Mouse (Mus musculus): ENCODE results near the gene Tmprss11e. TPM values are rescaled to one million over a fixed set of nuclear protein-coding genes. Genes with fewer than 3 reads are reported as not detected.

Gene Tmprss11e
- polyA plus RNA-seq (2016; fragmentation: Nextera tagmentation; extraction: Ambion mirVana), result not detected in 2 replicates

DNA sequence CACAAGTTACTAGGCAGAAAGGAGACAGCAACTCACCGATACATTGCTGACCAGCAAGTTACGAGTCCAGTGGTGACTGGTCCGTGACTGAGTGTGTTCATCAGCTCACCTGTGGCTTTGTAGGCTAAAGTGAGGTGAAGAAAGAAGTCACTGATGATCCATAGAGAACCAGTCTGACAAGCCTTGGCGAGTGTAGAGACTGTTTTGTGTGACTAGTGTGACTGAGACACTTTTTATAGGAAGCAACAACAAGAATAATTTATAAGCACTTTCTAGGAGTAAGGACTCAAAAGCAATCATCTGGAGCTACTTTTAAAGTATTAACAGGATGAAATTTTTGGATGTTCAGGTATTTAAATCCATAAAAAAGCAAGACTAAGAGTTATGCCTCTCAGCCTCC lies at the start of gene Tmprss11e:
Gene Tmprss11e (minus strand): TSS at position 101 of the 400 bp plus-strand sequence.
- no peaks in the 10 kb centered on the region for H3K4me1 ChIP-seq (replicated peaks)
- 85% methylated on average over 4 of the region's 4 CpGs for WGBS

GRCm38 (mm10) chr5:86792807-86793206 lies 47.2 kb upstream of the Tmprss11e start:
- no peaks in the 10 kb centered on the region for H3K9me3 ChIP-seq
- no peak overlapping the region for H3K4me3 ChIP-seq
- no peak for DNase-seq (ENCODE audit: low spot score)
- H3K4me1 ChIP-seq (replicated peaks), result no peaks in the 10 kb centered on the region
- H3K27me3 ChIP-seq (ENCODE audit: insufficient read depth, poor library complexity, severe bottlenecking), result no peaks in the 10 kb centered on the region
- WGBS, result 77% methylated on average over 8 of the region's 8 CpGs
- no peak overlapping the region for H3K27ac ChIP-seq
- no peaks in the 10 kb centered on the region for H3K36me3 ChIP-seq

More for the DNA sequence above, at the start of gene Tmprss11e:
- Histone ChIP-seq H3K36me3 (no peaks in the 10 kb centered on the region), H3K9me3 (no peaks in the 10 kb centered on the region), H3K27ac (no peak within 1 kb of the TSS), H3K4me3 (no peak within 1 kb of the TSS), H3K27me3 (ENCODE audit: insufficient read depth, poor library complexity, severe bottlenecking) (no peaks in the 10 kb centered on the region)
- DNase-seq (ENCODE audit: low spot score), result no peak

DNA sequence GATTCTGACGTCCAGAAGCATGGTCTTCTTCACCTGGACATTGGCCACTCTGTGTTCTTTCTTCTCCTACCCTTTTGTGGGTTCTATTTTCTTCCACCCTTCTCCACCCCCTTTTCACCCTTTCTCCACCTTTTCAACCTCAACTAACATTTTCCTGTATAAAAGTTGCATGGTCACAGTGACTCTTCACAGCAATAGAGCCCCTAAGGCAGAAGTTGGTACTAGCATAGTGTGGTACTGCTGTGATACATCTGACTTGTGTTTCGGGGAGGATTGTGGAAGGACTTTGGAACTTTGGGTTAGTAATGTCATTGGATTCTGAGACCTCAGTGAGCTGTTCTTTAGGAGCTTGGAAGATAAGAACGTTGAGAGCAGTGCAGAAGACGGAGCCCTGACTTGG lies 46.6 kb upstream of the Tmprss11e start:
- Histone ChIP-seq H3K4me1 (replicated peaks) (no peaks in the 10 kb centered on the region), H3K36me3 (no peaks in the 10 kb centered on the region), H3K27ac (no peak overlapping the region), H3K4me3 (no peak overlapping the region), H3K27me3 (ENCODE audit: insufficient read depth, poor library complexity, severe bottlenecking) (no peaks in the 10 kb centered on the region), H3K9me3 (no peaks in the 10 kb centered on the region)
- 71% methylated on average over 4 of the region's 4 CpGs for WGBS
- no peak for DNase-seq (ENCODE audit: low spot score)

GRCm38 (mm10) chr5:86789954-86790353 lies 44.3 kb upstream of the Tmprss11e start:
- Histone ChIP-seq H3K4me3 (no peak overlapping the region), H3K9me3 (no peaks in the 10 kb centered on the region), H3K4me1 (replicated peaks) (no peaks in the 10 kb centered on the region), H3K36me3 (no peaks in the 10 kb centered on the region), H3K27ac (no peak overlapping the region), H3K27me3 (ENCODE audit: insufficient read depth, poor library complexity, severe bottlenecking) (no peaks in the 10 kb centered on the region)
- WGBS, result 71% methylated on average over 2 of the region's 2 CpGs
- DNase-seq (ENCODE audit: low spot score), result no peak

DNA sequence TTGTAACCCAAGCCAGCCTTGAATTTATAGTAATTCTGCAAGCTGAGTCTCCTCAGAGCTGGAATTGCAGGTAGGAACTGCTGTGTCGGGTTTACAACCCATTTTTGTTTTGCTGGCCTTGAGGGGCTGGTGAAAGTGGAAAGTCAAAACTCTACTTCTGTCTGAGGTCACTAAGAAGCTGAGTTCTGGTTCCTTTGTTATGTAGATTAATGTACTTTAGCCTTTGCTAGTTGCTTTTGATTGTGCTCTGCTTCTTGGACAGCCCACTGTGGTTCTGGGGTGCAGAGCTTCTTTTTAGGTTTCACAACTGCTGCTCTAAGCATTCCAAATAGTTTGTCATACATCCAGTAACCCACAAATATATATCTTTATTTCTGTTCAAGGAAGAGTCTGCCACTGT lies 41.2 kb upstream of the Tmprss11e start:
- H3K27me3 ChIP-seq (ENCODE audit: insufficient read depth, poor library complexity, severe bottlenecking), result no peaks in the 10 kb centered on the region
- H3K9me3 ChIP-seq, result no peaks in the 10 kb centered on the region
- 50% methylated on average over 1 of the region's 1 CpGs for WGBS
- no peak overlapping the region for H3K4me3 ChIP-seq
- H3K36me3 ChIP-seq, result no peaks in the 10 kb centered on the region
- no peak for DNase-seq (ENCODE audit: low spot score)
- H3K27ac ChIP-seq, result no peak overlapping the region
- no peaks in the 10 kb centered on the region for H3K4me1 ChIP-seq (replicated peaks)

DNA sequence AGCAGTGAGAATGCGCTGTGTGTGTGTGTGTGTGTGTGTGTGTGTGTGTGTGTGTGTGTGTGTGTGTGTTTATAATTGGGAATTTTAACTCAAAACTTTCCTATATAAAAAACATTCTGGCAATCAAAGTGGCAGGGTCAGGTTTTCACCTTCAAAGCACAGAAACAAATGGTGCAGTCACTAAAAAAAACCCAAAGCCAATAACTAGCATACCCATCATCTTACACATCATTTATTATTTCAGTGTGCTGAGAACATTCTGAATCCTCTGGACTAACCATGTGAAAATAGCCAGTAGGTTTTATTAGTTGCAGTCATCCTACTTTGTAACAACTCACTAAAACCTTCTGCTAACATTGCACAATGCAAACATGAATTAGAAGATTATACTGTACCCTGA lies 38.6 kb upstream of the Tmprss11e start:
- Histone ChIP-seq H3K27ac (no peak overlapping the region), H3K9me3 (no peaks in the 10 kb centered on the region), H3K4me3 (no peak overlapping the region), H3K4me1 (replicated peaks) (no peaks in the 10 kb centered on the region), H3K27me3 (ENCODE audit: insufficient read depth, poor library complexity, severe bottlenecking) (no peaks in the 10 kb centered on the region), H3K36me3 (no peaks in the 10 kb centered on the region)
- no peak for DNase-seq (ENCODE audit: low spot score)
- 95% methylated on average over 1 of the region's 1 CpGs for WGBS

GRCm38 (mm10) chr5:86783059-86783458 lies 37.4 kb upstream of the Tmprss11e start:
- Histone ChIP-seq H3K36me3 (no peaks in the 10 kb centered on the region), H3K27me3 (ENCODE audit: insufficient read depth, poor library complexity, severe bottlenecking) (no peaks in the 10 kb centered on the region), H3K4me1 (replicated peaks) (no peaks in the 10 kb centered on the region), H3K4me3 (no peak overlapping the region), H3K9me3 (no peaks in the 10 kb centered on the region), H3K27ac (no peak overlapping the region)
- no peak for DNase-seq (ENCODE audit: low spot score)
- 72% methylated on average over 8 of the region's 8 CpGs for WGBS

DNA sequence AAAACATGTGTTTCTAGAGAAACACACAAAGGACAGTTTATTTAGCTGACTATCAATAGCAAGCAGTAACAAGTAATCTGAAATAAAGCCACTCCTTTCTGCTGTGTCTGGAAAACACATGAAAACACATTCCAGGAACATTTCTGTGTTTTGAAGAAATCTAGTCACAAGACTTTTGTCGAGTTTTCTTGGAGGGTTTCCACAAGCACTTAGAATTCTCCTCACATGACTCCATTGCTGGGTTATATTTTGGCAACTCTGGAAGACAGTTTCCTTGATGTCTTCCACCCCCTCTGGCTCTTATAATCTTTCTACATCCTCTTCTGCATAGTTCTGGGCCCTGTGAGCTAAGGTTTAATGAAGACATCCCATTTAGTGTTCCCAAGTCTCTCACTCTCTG lies 32.9 kb upstream of the Tmprss11e start:
- WGBS, result 81% methylated on average over 1 of the region's 1 CpGs
- Histone ChIP-seq H3K27ac (no peak overlapping the region), H3K4me3 (no peak overlapping the region)

GRCm38 (mm10) chr5:86776941-86777340 lies 31.3 kb upstream of the Tmprss11e start:
- Histone ChIP-seq H3K4me3 (no peak overlapping the region), H3K4me1 (replicated peaks) (no peaks in the 10 kb centered on the region), H3K9me3 (no peaks in the 10 kb centered on the region), H3K27me3 (ENCODE audit: insufficient read depth, poor library complexity, severe bottlenecking) (no peaks in the 10 kb centered on the region), H3K27ac (no peak overlapping the region), H3K36me3 (no peaks in the 10 kb centered on the region)
- 91% methylated on average over 5 of the region's 5 CpGs for WGBS
- no peak for DNase-seq (ENCODE audit: low spot score)

More for the DNA sequence above, 32.9 kb upstream of the Tmprss11e start:
- no peaks in the 10 kb centered on the region for H3K4me1 ChIP-seq (replicated peaks)
- no peaks in the 10 kb centered on the region for H3K9me3 ChIP-seq
- H3K36me3 ChIP-seq, result no peaks in the 10 kb centered on the region
- no peak for DNase-seq (ENCODE audit: low spot score)
- no peaks in the 10 kb centered on the region for H3K27me3 ChIP-seq (ENCODE audit: insufficient read depth, poor library complexity, severe bottlenecking)

DNA sequence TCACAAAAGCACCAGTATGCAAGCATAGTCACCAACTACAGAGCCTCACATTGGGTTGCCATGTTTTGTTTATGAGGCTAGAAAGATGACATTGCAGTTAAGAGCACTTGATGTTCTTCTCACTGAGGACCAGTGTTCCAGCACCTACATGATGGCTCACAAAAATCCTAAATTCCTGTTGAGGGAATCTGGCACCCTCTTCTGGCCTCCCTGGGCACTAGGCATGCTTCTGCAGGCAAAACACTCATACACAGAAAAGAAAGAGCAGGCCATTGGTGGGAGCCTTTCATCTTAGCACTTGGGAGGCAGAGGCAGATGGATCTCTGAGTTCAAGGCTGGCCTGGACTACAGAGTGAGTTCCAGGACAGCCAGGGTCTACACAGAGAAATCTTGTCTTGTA lies 25.4 kb upstream of the Tmprss11e start:
- Histone ChIP-seq H3K4me1 (replicated peaks) (no peaks in the 10 kb centered on the region), H3K27me3 (ENCODE audit: insufficient read depth, poor library complexity, severe bottlenecking) (no peaks in the 10 kb centered on the region), H3K9me3 (no peaks in the 10 kb centered on the region), H3K27ac (no peak overlapping the region), H3K4me3 (no peak overlapping the region), H3K36me3 (no peaks in the 10 kb centered on the region)
- no peak for DNase-seq (ENCODE audit: low spot score)

- H3K27ac ChIP-seq, result no peak overlapping the region
- no peaks in the 10 kb centered on the region for H3K27me3 ChIP-seq (ENCODE audit: insufficient read depth, poor library complexity, severe bottlenecking)
- no peak for DNase-seq (ENCODE audit: low spot score)
- no peaks in the 10 kb centered on the region for H3K4me1 ChIP-seq (replicated peaks)
- no peaks in the 10 kb centered on the region for H3K36me3 ChIP-seq
- H3K4me3 ChIP-seq, result no peak overlapping the region
- WGBS, result 71% methylated on average over 3 of the region's 3 CpGs
- H3K9me3 ChIP-seq, result no peaks in the 10 kb centered on the region
Observed at GRCm38 (mm10) chr5:86769015-86769658, 23.5 kb upstream of the Tmprss11e start.

DNA sequence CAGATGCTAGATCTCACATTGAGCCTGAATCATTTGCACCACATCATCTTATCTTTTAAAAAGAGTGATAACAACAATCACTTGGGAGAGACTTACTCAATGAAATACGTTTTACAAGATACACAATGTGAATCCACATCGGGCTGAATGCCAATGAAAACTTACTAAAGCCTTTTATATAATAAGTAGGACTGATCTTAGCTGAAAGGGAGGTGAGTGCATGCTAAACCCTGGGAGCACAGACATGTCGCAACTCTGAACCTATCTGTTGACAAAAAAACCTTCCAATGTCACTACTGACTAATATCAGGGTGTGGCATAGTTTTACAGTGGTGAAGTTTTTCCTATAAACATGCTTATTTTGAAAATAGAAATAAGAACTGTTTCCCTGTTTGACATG lies 2.8 kb downstream of the Tmprss11e start:
- no peaks in the 10 kb centered on the region for H3K36me3 ChIP-seq

GRCm38 (mm10) chr5:86741146-86741545 lies 4.5 kb downstream of the Tmprss11e start:
- H3K27ac ChIP-seq, result no peak overlapping the region
- no peak for DNase-seq (ENCODE audit: low spot score)
- H3K4me3 ChIP-seq, result no peak overlapping the region
- no peaks in the 10 kb centered on the region for H3K36me3 ChIP-seq
- WGBS, result 80% methylated on average over 5 of the region's 5 CpGs
- H3K9me3 ChIP-seq, result no peaks in the 10 kb centered on the region
- H3K4me1 ChIP-seq (replicated peaks), result no peaks in the 10 kb centered on the region
- no peaks in the 10 kb centered on the region for H3K27me3 ChIP-seq (ENCODE audit: insufficient read depth, poor library complexity, severe bottlenecking)

More for the DNA sequence above, 2.8 kb downstream of the Tmprss11e start:
- DNase-seq (ENCODE audit: low spot score), result no peak
- Histone ChIP-seq H3K4me3 (no peak overlapping the region), H3K27ac (no peak overlapping the region), H3K9me3 (no peaks in the 10 kb centered on the region), H3K4me1 (replicated peaks) (no peaks in the 10 kb centered on the region), H3K27me3 (ENCODE audit: insufficient read depth, poor library complexity, severe bottlenecking) (no peaks in the 10 kb centered on the region)
- WGBS, result 83% methylated on average over 3 of the region's 3 CpGs

GRCm38 (mm10) chr5:86735808-86736207 lies 9.8 kb downstream of the Tmprss11e start:
- no peak overlapping the region for H3K4me3 ChIP-seq
- 76% methylated on average over 2 of the region's 2 CpGs for WGBS
- no peak overlapping the region for H3K27ac ChIP-seq
- no peak for DNase-seq (ENCODE audit: low spot score)
- no peaks in the 10 kb centered on the region for H3K4me1 ChIP-seq (replicated peaks)
- no peaks in the 10 kb centered on the region for H3K36me3 ChIP-seq
- no peaks in the 10 kb centered on the region for H3K27me3 ChIP-seq (ENCODE audit: insufficient read depth, poor library complexity, severe bottlenecking)
- no peaks in the 10 kb centered on the region for H3K9me3 ChIP-seq

Data from hindbrain, embryonic 10.5 days (tissue).